Mouse (Mus musculus): Measurements from ENCODE around the gene Tm4sf4. TPM values are rescaled to one million over a fixed set of nuclear protein-coding genes. Genes with fewer than 3 reads are reported as not detected.

The Tm4sf4 gene
- polyA plus RNA-seq, 1 experiment from 2014 or later = not detected

GRCm38 (mm10) chr3:57486068-57486467, 61.0 kb downstream of the Tm4sf4 start:
- peaks cover 35% of the 10 kb centered on the region for H3K4me1 ChIP-seq
- 70% methylated on average over 4 of the region's 4 CpGs for WGBS
- no peaks in the 10 kb centered on the region for H3K36me3 ChIP-seq
- H3K4me3 ChIP-seq = no peak overlapping the region
- H3K27me3 ChIP-seq (ENCODE audit: low read depth, poor library complexity, severe bottlenecking) = no peaks in the 10 kb centered on the region
- H3K27ac ChIP-seq = peak overlapping the region; percentile 89; the same call in 1 of the 2 replicates
- H3K9me3 ChIP-seq (replicated peaks) = no peaks in the 10 kb centered on the region
- DNase-seq (ENCODE audit: low spot score) = no peak

- peaks cover 35% of the 10 kb centered on the region for H3K4me1 ChIP-seq
- 34% methylated on average over 8 of the region's 8 CpGs for WGBS
- DNase-seq (ENCODE audit: low spot score) = peak; percentile 79
- H3K27me3 ChIP-seq (ENCODE audit: low read depth, poor library complexity, severe bottlenecking) = no peaks in the 10 kb centered on the region
- no peaks in the 10 kb centered on the region for H3K36me3 ChIP-seq
- peak overlapping the region; percentile 89 for H3K27ac ChIP-seq
- H3K4me3 ChIP-seq = peak overlapping the region; percentile 25; the same call in 1 of the 2 replicates
- no peaks in the 10 kb centered on the region for H3K9me3 ChIP-seq (replicated peaks)
Observed at GRCm38 (mm10) chr3:57487455-57488153, 62.5 kb downstream of the Tm4sf4 start.

Other genes starting within 250 kb of the Tm4sf4 start
- 3.1 and 3.5 TPM in 2 replicates for gene Tm4sf1, start 123.3 kb upstream of the Tm4sf4 start, polyA plus RNA-seq (2016; fragmentation: Nextera tagmentation; extraction: Ambion mirVana)
- gene Wwtr1, start 150.6 kb downstream of the Tm4sf4 start, polyA plus RNA-seq (2016; fragmentation: Nextera tagmentation; extraction: Ambion mirVana) = 8.3 and 10.7 TPM in 2 replicates
- 72.8 and 80.9 TPM in 2 replicates for gene Commd2, start 226.4 kb downstream of the Tm4sf4 start, polyA plus RNA-seq (2016; fragmentation: Nextera tagmentation; extraction: Ambion mirVana)